Mouse (Mus musculus): ENCODE results near the gene Tmem200b. TPM values are rescaled to one million over a fixed set of nuclear protein-coding genes. Genes with fewer than 3 reads are reported as not detected.
A peak's percentile ranks its signal among the peaks of the same experiment; 100 is the strongest.

Tmem200b gene
- polyA plus RNA-seq, 1 experiment from 2014 or later = 0.74 TPM

- no peak overlapping the region for H3K27ac ChIP-seq
- H3K4me2 ChIP-seq (replicated peaks) = no peak overlapping the region
- no peaks in the 10 kb centered on the region for H3K9me3 ChIP-seq
- H3K9ac ChIP-seq = no peak overlapping the region
- 0 out of 2 replicates have a peak, but pooled peaks cover 3% of the 10 kb centered on the region for H3K36me3 ChIP-seq
- peaks cover 39% of the 10 kb centered on the region for H3K4me1 ChIP-seq (replicated peaks)
- no peak for ATAC-seq
- H3K4me3 ChIP-seq (replicated peaks) = no peak overlapping the region
- H3K27me3 ChIP-seq (replicated peaks) = peaks cover 16% of the 10 kb centered on the region
- WGBS = 57% methylated on average over 6 of the region's 6 CpGs
These were observed 2.7 kb downstream of the Tmem200b start for GRCm38 (mm10) chr4:131924096-131924810.

DNA sequence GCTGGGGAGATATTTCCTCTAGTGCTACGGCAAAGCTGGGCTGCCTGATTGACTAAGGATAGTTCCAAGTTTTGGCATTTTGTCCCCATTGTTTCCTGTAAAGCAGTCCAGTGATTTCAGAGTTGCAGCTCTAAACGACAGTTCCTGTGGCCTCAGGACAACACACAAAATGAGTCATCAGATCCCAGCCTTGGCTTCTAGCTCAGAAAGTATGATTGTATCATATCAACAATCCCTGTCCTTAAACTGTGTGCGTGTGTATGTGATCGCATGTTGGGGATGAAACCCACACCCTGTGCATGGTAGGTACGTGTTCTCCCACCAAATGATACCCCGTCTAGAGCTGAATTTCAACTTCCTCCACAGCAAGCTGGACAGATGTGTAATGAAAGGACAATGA is 7.6 kb downstream of the Tmem200b start:
- Histone ChIP-seq H3K4me3 (replicated peaks) (no peak overlapping the region), H3K9me3 (no peaks in the 10 kb centered on the region), H3K4me2 (replicated peaks) (no peak overlapping the region), H3K9ac (no peak overlapping the region), H3K36me3 (peaks cover 12% of the 10 kb centered on the region), H3K4me1 (replicated peaks) (peaks cover 3% of the 10 kb centered on the region; the same call in 1 of the 2 replicates), H3K27ac (no peak overlapping the region), H3K27me3 (replicated peaks) (no peaks in the 10 kb centered on the region)
- WGBS = 87% methylated on average over 6 of the region's 6 CpGs
- no peak for ATAC-seq

GRCm38 (mm10) chr4:131939459-131939858 is 17.9 kb downstream of the Tmem200b start:
- 0 out of 2 replicates have a peak overlapping the region, but pooled peaks have one; percentile 27 for H3K27ac ChIP-seq
- H3K4me3 ChIP-seq (replicated peaks) = no peak overlapping the region
- no peaks in the 10 kb centered on the region for H3K27me3 ChIP-seq (replicated peaks)
- no peak overlapping the region for H3K9ac ChIP-seq
- H3K4me2 ChIP-seq (replicated peaks) = no peak overlapping the region
- no peaks in the 10 kb centered on the region for H3K36me3 ChIP-seq
- H3K4me1 ChIP-seq (replicated peaks) = no peaks in the 10 kb centered on the region
- H3K9me3 ChIP-seq = no peaks in the 10 kb centered on the region
- ATAC-seq = peak; percentile 47; the same call in 1 of the 2 replicates
- WGBS = 51% methylated on average over 2 of the region's 2 CpGs

DNA sequence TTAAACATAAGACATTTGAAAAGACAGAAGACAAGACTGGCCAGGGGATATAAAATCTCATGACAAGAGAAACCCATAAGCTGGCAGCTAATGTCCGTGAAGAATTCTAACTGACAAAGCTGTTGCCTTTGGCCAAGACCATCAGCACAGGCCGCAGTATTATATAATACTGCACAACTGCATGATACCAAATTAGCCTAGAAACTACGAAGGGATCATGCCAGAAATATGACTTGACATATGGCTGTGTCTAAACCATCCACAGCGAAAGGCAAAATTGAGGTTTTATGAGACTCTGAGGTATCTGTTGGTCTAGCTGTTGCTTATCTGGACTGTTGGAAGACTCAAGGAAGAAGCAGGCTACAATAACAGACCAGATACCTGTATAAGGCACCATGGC is 19.3 kb downstream of the Tmem200b start:
- Histone ChIP-seq H3K27me3 (replicated peaks) (no peaks in the 10 kb centered on the region), H3K27ac (no peak overlapping the region), H3K9ac (no peak overlapping the region), H3K4me1 (replicated peaks) (no peaks in the 10 kb centered on the region), H3K36me3 (no peaks in the 10 kb centered on the region), H3K4me2 (replicated peaks) (no peak overlapping the region), H3K4me3 (replicated peaks) (no peak overlapping the region), H3K9me3 (no peaks in the 10 kb centered on the region)
- WGBS = 95% methylated on average over 4 of the region's 4 CpGs
- ATAC-seq = no peak

DNA sequence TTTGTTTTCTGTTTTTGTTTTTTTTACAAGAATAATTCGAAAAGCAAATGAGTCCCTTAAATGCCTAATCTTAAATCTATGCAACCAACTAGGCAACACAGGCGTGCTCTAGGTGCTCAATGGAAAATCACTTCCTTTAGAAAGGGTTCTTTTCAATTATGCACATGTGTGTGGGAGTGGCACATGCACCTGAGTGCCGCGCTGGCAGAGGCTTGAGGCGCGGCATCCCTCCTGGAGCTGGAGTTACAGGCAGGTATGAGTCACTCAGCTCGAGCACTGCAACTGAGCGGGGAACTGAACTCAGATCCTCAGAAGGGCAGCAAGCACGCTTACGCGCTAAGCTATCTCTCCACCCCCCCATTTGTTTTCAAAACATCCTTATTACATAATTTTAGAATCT is 26.3 kb downstream of the Tmem200b start:
- WGBS = 74% methylated on average over 11 of the region's 11 CpGs
- peak; percentile 66 for ATAC-seq
- Histone ChIP-seq H3K4me2 (replicated peaks) (no peak overlapping the region), H3K4me1 (replicated peaks) (no peaks in the 10 kb centered on the region), H3K27ac (no peak overlapping the region), H3K9me3 (no peaks in the 10 kb centered on the region), H3K36me3 (no peaks in the 10 kb centered on the region), H3K27me3 (replicated peaks) (no peaks in the 10 kb centered on the region), H3K4me3 (replicated peaks) (no peak overlapping the region), H3K9ac (no peak overlapping the region)

DNA sequence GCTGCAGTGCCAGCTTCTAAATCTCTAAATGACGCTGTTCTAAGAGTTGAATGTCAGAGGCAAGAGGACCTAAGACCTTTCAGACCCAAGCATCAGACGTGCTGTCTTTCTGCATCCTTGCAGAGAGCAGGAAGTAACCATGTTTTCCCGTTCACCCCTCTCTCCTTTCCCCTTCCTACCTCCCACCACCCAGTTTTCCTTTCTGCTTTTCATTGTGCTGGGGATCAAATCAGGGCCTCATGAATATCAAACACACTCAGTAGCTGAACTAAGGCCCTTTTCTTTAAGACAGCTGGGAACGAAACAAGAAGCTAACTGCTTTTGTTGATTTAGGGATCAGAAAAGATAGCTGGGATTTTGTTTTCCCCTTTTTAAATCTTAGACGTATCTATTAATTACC is 28.3 kb downstream of the Tmem200b start:
- H3K9me3 ChIP-seq = no peaks in the 10 kb centered on the region
- ATAC-seq = no peak
- WGBS = 42% methylated on average over 5 of the region's 5 CpGs

GRCm38 (mm10) chr4:131950657-131951056 is 29.1 kb downstream of the Tmem200b start:
- Histone ChIP-seq H3K4me2 (replicated peaks) (no peak overlapping the region), H3K9me3 (no peaks in the 10 kb centered on the region), H3K4me3 (replicated peaks) (no peak overlapping the region), H3K4me1 (replicated peaks) (no peaks in the 10 kb centered on the region), H3K36me3 (no peaks in the 10 kb centered on the region), H3K9ac (no peak overlapping the region), H3K27me3 (replicated peaks) (no peaks in the 10 kb centered on the region), H3K27ac (no peak overlapping the region)
- 76% methylated on average over 8 of the region's 8 CpGs for WGBS
- ATAC-seq = no peak

More for the DNA sequence above, 28.3 kb downstream of the Tmem200b start:
- no peaks in the 10 kb centered on the region for H3K4me1 ChIP-seq (replicated peaks)
- no peak overlapping the region for H3K4me3 ChIP-seq (replicated peaks)
- H3K27me3 ChIP-seq (replicated peaks) = no peaks in the 10 kb centered on the region
- H3K27ac ChIP-seq = no peak overlapping the region
- H3K4me2 ChIP-seq (replicated peaks) = no peak overlapping the region
- no peak overlapping the region for H3K9ac ChIP-seq
- H3K36me3 ChIP-seq = no peaks in the 10 kb centered on the region

DNA sequence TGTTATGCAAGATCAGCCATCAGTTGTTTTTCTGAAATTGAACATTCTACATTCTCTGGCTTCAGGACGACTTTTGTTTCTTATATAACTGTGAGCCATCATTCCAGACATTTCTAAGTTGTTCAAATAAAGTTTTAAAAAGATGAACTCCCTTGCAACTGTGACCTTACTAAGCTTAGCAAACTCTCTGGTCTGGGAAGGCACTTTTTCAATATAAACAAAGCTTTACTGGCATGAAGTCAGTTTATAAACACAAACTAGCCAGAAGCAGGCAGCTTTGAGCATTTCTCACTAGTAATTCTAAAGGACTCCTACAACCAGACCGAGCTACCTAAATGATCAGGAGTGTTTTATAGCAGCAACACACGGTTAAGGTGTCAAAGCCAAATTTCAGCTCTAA is 35.6 kb downstream of the Tmem200b start:
- H3K36me3 ChIP-seq = no peaks in the 10 kb centered on the region
- H3K4me3 ChIP-seq (replicated peaks) = no peak overlapping the region
- no peak overlapping the region for H3K4me2 ChIP-seq (replicated peaks)
- 33% methylated on average over 3 of the region's 3 CpGs for WGBS
- no peak for ATAC-seq
- no peaks in the 10 kb centered on the region for H3K4me1 ChIP-seq (replicated peaks)
- no peaks in the 10 kb centered on the region for H3K27me3 ChIP-seq (replicated peaks)
- no peak overlapping the region for H3K9ac ChIP-seq
- H3K9me3 ChIP-seq = no peaks in the 10 kb centered on the region
- no peak overlapping the region for H3K27ac ChIP-seq

GRCm38 (mm10) chr4:131968873-131969272 is 47.3 kb downstream of the Tmem200b start:
- Histone ChIP-seq H3K4me1 (replicated peaks) (no peaks in the 10 kb centered on the region), H3K9me3 (no peaks in the 10 kb centered on the region), H3K4me3 (replicated peaks) (no peak overlapping the region), H3K27me3 (replicated peaks) (no peaks in the 10 kb centered on the region), H3K4me2 (replicated peaks) (no peak overlapping the region), H3K27ac (no peak overlapping the region), H3K9ac (no peak overlapping the region), H3K36me3 (peaks cover 6% of the 10 kb centered on the region)
- WGBS = 83% methylated on average over 2 of the region's 2 CpGs
- no peak for ATAC-seq

DNA sequence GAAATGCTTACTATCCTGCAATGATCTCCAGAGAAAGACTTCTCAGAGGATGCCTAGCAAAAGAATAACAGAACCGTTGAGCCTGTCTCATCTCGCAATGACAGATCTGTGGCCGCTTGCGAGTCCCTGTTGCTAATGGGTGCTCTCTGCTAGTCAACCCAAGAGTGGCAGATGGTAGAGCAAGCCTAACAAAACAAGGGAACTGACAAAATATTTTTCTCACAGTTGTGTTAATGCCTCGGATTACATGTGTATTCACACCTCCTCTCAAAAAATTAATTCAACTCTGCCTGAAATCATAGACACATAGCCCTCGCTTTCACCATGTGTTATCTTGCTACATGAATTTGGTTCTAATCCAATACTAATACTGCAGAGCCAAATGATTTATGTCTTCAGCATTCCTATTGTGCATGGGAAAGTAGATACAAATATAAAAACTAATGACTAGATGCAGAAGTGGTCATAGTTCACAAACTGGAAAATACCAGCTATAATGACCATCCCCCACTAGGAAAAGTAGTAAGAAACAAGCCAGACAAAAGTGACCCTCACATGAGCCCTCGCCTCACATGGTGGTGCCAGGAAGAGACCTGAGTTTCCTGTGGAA is 48.8 kb downstream of the Tmem200b start:
- 82% methylated on average over 7 of the region's 7 CpGs for WGBS
- no peak for ATAC-seq
- no peak overlapping the region for H3K4me2 ChIP-seq (replicated peaks)
- no peak overlapping the region for H3K9ac ChIP-seq
- no peaks in the 10 kb centered on the region for H3K27me3 ChIP-seq (replicated peaks)
- no peaks in the 10 kb centered on the region for H3K4me1 ChIP-seq (replicated peaks)
- H3K27ac ChIP-seq = no peak overlapping the region
- peaks cover 10% of the 10 kb centered on the region for H3K36me3 ChIP-seq
- H3K9me3 ChIP-seq = no peaks in the 10 kb centered on the region
- H3K4me3 ChIP-seq (replicated peaks) = no peak overlapping the region

Other genes starting within 250 kb of the Tmem200b start
- gene Ptpru, start 83.5 kb upstream of the Tmem200b start, polyA plus RNA-seq (2015; fragmentation: Nextera tagmentation; extraction: Ambion mirVana) = 4.6 and 4.9 TPM in 2 replicates
- 72.6 and 77.4 TPM in 2 replicates for gene Mecr, start 78.3 kb upstream of the Tmem200b start, polyA plus RNA-seq (2015; fragmentation: Nextera tagmentation; extraction: Ambion mirVana)
- gene Srsf4, start 48.2 kb upstream of the Tmem200b start, polyA plus RNA-seq (2015; fragmentation: Nextera tagmentation; extraction: Ambion mirVana) = 86.6 and 92.6 TPM in 2 replicates
- 0.08 and 0.16 TPM in 2 replicates for gene Gm10300, start 152.9 kb downstream of the Tmem200b start, polyA plus RNA-seq (2015; fragmentation: Nextera tagmentation; extraction: Ambion mirVana)
- gene Epb41, start 153.6 kb downstream of the Tmem200b start, polyA plus RNA-seq (2015; fragmentation: Nextera tagmentation; extraction: Ambion mirVana) = 50.0 and 54.2 TPM in 2 replicates
- gene Oprd1, start 222.7 kb downstream of the Tmem200b start, polyA plus RNA-seq (2015; fragmentation: Nextera tagmentation; extraction: Ambion mirVana) = 0.28 and 0.34 TPM in 2 replicates